Mouse (Mus musculus): ENCODE measurements around the gene Sorbs2. TPM values are rescaled to one million over a fixed set of nuclear protein-coding genes. Genes with fewer than 3 reads are reported as not detected.
"Not testable (repeated sequence)": the region's sequence is repeated elsewhere in the genome, so short reads cannot be mapped to it uniquely, and the experiment has no call there.

The Sorbs2 gene
- polyA plus RNA-seq, 1 experiment from 2014 or later, result 23.9 TPM

- H3K9me3 ChIP-seq (ENCODE audit: control insufficient read depth, low read length), result no peaks in the 10 kb centered on the region
- ATAC-seq (ENCODE audit: low read depth), result peak; percentile 74
- 42% methylated on average over 6 of the region's 6 CpGs for WGBS
These were observed 336.7 kb downstream of the Sorbs2 start for GRCm38 (mm10) chr8:45844097-45844885.

GRCm38 (mm10) chr8:45844911-45845481 is 337.4 kb downstream of the Sorbs2 start:
- no peak overlapping the region for H3K4me3 ChIP-seq (ENCODE audit: low read length)
- H3K27me3 ChIP-seq (ENCODE audit: control insufficient read depth, insufficient read depth, low read depth, low read length), result no peaks in the 10 kb centered on the region
- no peak overlapping the region for H3K9ac ChIP-seq (ENCODE audit: low read length)
- H3K9me3 ChIP-seq (ENCODE audit: control insufficient read depth, low read length), result no peaks in the 10 kb centered on the region
- H3K4me2 ChIP-seq (ENCODE audit: low read depth, low read length), result no peak overlapping the region
- H3K4me1 ChIP-seq (replicated peaks; ENCODE audit: control insufficient read depth, insufficient read depth, low read length), result peaks cover 8% of the 10 kb centered on the region; the same call in 1 of the 2 replicates
- peak overlapping the region; percentile 43 for H3K27ac ChIP-seq (ENCODE audit: low read length)
- H3K36me3 ChIP-seq (ENCODE audit: control insufficient read depth, insufficient read depth, low read length), result no peaks in the 10 kb centered on the region
- ATAC-seq (ENCODE audit: low read depth), result peak; percentile 54; the same call in 1 of the 2 replicates
- WGBS, result 19% methylated on average over 14 of the region's 14 CpGs

More at GRCm38 (mm10) chr8:45844097-45844885, 336.7 kb downstream of the Sorbs2 start:
- no peak overlapping the region for H3K4me2 ChIP-seq (ENCODE audit: low read depth, low read length)
- no peaks in the 10 kb centered on the region for H3K36me3 ChIP-seq (ENCODE audit: control insufficient read depth, insufficient read depth, low read length)
- H3K27me3 ChIP-seq (ENCODE audit: control insufficient read depth, insufficient read depth, low read depth, low read length), result no peaks in the 10 kb centered on the region
- peaks cover 9% of the 10 kb centered on the region; the same call in 1 of the 2 replicates for H3K4me1 ChIP-seq (replicated peaks; ENCODE audit: control insufficient read depth, insufficient read depth, low read length)
- no peak overlapping the region for H3K9ac ChIP-seq (ENCODE audit: low read length)
- no peak overlapping the region for H3K27ac ChIP-seq (ENCODE audit: low read length)
- no peak overlapping the region for H3K4me3 ChIP-seq (ENCODE audit: low read length)

GRCm38 (mm10) chr8:45845906-45846305 is 338.3 kb downstream of the Sorbs2 start:
- Histone ChIP-seq H3K36me3 (ENCODE audit: control insufficient read depth, insufficient read depth, low read length) (no peaks in the 10 kb centered on the region), H3K4me3 (ENCODE audit: low read length) (no peak overlapping the region), H3K4me1 (replicated peaks; ENCODE audit: control insufficient read depth, insufficient read depth, low read length) (peaks cover 6% of the 10 kb centered on the region; the same call in 1 of the 2 replicates), H3K9me3 (ENCODE audit: control insufficient read depth, low read length) (no peaks in the 10 kb centered on the region), H3K9ac (ENCODE audit: low read length) (no peak overlapping the region), H3K27me3 (ENCODE audit: control insufficient read depth, insufficient read depth, low read depth, low read length) (no peaks in the 10 kb centered on the region), H3K27ac (ENCODE audit: low read length) (no peak overlapping the region), H3K4me2 (ENCODE audit: low read depth, low read length) (no peak overlapping the region)
- no peak for ATAC-seq (ENCODE audit: low read depth)
- 75% methylated on average over 4 of the region's 4 CpGs for WGBS

GRCm38 (mm10) chr8:45855118-45855517 is 347.5 kb downstream of the Sorbs2 start:
- H3K9ac ChIP-seq (ENCODE audit: low read length), result no peak overlapping the region
- H3K9me3 ChIP-seq (ENCODE audit: control insufficient read depth, low read length), result no peaks in the 10 kb centered on the region
- peak overlapping the region; percentile 80 for H3K27ac ChIP-seq (ENCODE audit: low read length)
- no peaks in the 10 kb centered on the region for H3K27me3 ChIP-seq (ENCODE audit: control insufficient read depth, insufficient read depth, low read depth, low read length)
- no peak overlapping the region for H3K4me2 ChIP-seq (ENCODE audit: low read depth, low read length)
- no peaks in the 10 kb centered on the region for H3K36me3 ChIP-seq (ENCODE audit: control insufficient read depth, insufficient read depth, low read length)
- WGBS, result 59% methylated on average over 4 of the region's 4 CpGs
- peak; percentile 69 for ATAC-seq (ENCODE audit: low read depth)
- H3K4me3 ChIP-seq (ENCODE audit: low read length), result no peak overlapping the region
- peaks cover 17% of the 10 kb centered on the region for H3K4me1 ChIP-seq (replicated peaks; ENCODE audit: control insufficient read depth, insufficient read depth, low read length)

- peaks cover 17% of the 10 kb centered on the region for H3K4me1 ChIP-seq (replicated peaks; ENCODE audit: control insufficient read depth, insufficient read depth, low read length)
- peak; percentile 78 for ATAC-seq (ENCODE audit: low read depth)
- H3K9me3 ChIP-seq (ENCODE audit: control insufficient read depth, low read length), result no peaks in the 10 kb centered on the region
- no peaks in the 10 kb centered on the region for H3K27me3 ChIP-seq (ENCODE audit: control insufficient read depth, insufficient read depth, low read depth, low read length)
- no peak overlapping the region for H3K9ac ChIP-seq (ENCODE audit: low read length)
- no peaks in the 10 kb centered on the region for H3K36me3 ChIP-seq (ENCODE audit: control insufficient read depth, insufficient read depth, low read length)
- no peak overlapping the region for H3K4me2 ChIP-seq (ENCODE audit: low read depth, low read length)
- 34% methylated on average over 5 of the region's 5 CpGs for WGBS
- H3K27ac ChIP-seq (ENCODE audit: low read length), result peak overlapping the region; percentile 49; the same call in 1 of the 2 replicates
- no peak overlapping the region for H3K4me3 ChIP-seq (ENCODE audit: low read length)
These were observed 350.1 kb downstream of the Sorbs2 start for GRCm38 (mm10) chr8:45857734-45858133.

GRCm38 (mm10) chr8:45858391-45858790 is 350.8 kb downstream of the Sorbs2 start:
- Histone ChIP-seq H3K36me3 (ENCODE audit: control insufficient read depth, insufficient read depth, low read length) (no peaks in the 10 kb centered on the region), H3K4me2 (ENCODE audit: low read depth, low read length) (no peak overlapping the region), H3K27ac (ENCODE audit: low read length) (peak overlapping the region; percentile 25; the same call in 1 of the 2 replicates), H3K4me1 (replicated peaks; ENCODE audit: control insufficient read depth, insufficient read depth, low read length) (peaks cover 17% of the 10 kb centered on the region), H3K27me3 (ENCODE audit: control insufficient read depth, insufficient read depth, low read depth, low read length) (no peaks in the 10 kb centered on the region), H3K9me3 (ENCODE audit: control insufficient read depth, low read length) (no peaks in the 10 kb centered on the region), H3K4me3 (ENCODE audit: low read length) (no peak overlapping the region), H3K9ac (ENCODE audit: low read length) (no peak overlapping the region)
- ATAC-seq (ENCODE audit: low read depth), result peak; percentile 46; the same call in 1 of the 2 replicates
- WGBS, result 36% methylated on average over 9 of the region's 9 CpGs

- not testable (repeated sequence) for H3K9me3 ChIP-seq (ENCODE audit: control insufficient read depth, low read length); H3K36me3 ChIP-seq (ENCODE audit: control insufficient read depth, insufficient read depth, low read length); H3K4me2 ChIP-seq (ENCODE audit: low read depth, low read length); H3K27ac ChIP-seq (ENCODE audit: low read length); H3K27me3 ChIP-seq (ENCODE audit: control insufficient read depth, insufficient read depth, low read depth, low read length); H3K4me3 ChIP-seq (ENCODE audit: low read length); H3K4me1 ChIP-seq (replicated peaks; ENCODE audit: control insufficient read depth, insufficient read depth, low read length); H3K9ac ChIP-seq (ENCODE audit: low read length); ATAC-seq (ENCODE audit: low read depth)
- WGBS, result 63% methylated on average over 9 of the region's 11 CpGs
These were observed 364.0 kb downstream of the Sorbs2 start for GRCm38 (mm10) chr8:45871587-45871986.

- Histone ChIP-seq H3K27me3 (ENCODE audit: control insufficient read depth, insufficient read depth, low read depth, low read length) (no peaks in the 10 kb centered on the region), H3K9me3 (ENCODE audit: control insufficient read depth, low read length) (no peaks in the 10 kb centered on the region), H3K4me2 (ENCODE audit: low read depth, low read length) (no peak overlapping the region), H3K4me1 (replicated peaks; ENCODE audit: control insufficient read depth, insufficient read depth, low read length) (peaks cover 10% of the 10 kb centered on the region), H3K9ac (ENCODE audit: low read length) (no peak overlapping the region), H3K27ac (ENCODE audit: low read length) (no peak overlapping the region), H3K4me3 (ENCODE audit: low read length) (no peak overlapping the region), H3K36me3 (ENCODE audit: control insufficient read depth, insufficient read depth, low read length) (no peaks in the 10 kb centered on the region)
- ATAC-seq (ENCODE audit: low read depth), result peak; percentile 29; the same call in 1 of the 2 replicates
- 58% methylated on average over 7 of the region's 7 CpGs for WGBS
These were observed 364.5 kb downstream of the Sorbs2 start for GRCm38 (mm10) chr8:45872077-45872476.

GRCm38 (mm10) chr8:45874945-45875626 is 367.5 kb downstream of the Sorbs2 start:
- peaks cover 10% of the 10 kb centered on the region for H3K4me1 ChIP-seq (replicated peaks; ENCODE audit: control insufficient read depth, insufficient read depth, low read length)
- H3K4me2 ChIP-seq (ENCODE audit: low read depth, low read length), result peak overlapping the region; percentile 10; the same call in 1 of the 2 replicates
- no peaks in the 10 kb centered on the region for H3K27me3 ChIP-seq (ENCODE audit: control insufficient read depth, insufficient read depth, low read depth, low read length)
- H3K27ac ChIP-seq (ENCODE audit: low read length), result peak overlapping the region; percentile 95
- 0 out of 2 replicates have a peak, but pooled peaks cover 2% of the 10 kb centered on the region for H3K9me3 ChIP-seq (ENCODE audit: control insufficient read depth, low read length)
- no peaks in the 10 kb centered on the region for H3K36me3 ChIP-seq (ENCODE audit: control insufficient read depth, insufficient read depth, low read length)
- peak; percentile 94 for ATAC-seq (ENCODE audit: low read depth)
- peak overlapping the region; percentile 34; the same call in 1 of the 2 replicates for H3K9ac ChIP-seq (ENCODE audit: low read length)
- WGBS, result 27% methylated on average over 10 of the region's 10 CpGs
- H3K4me3 ChIP-seq (ENCODE audit: low read length), result no peak overlapping the region

All from lung, embryonic 16.5 days (tissue).